Mouse (Mus musculus) embryonic facial prominence, embryonic 14.5 days (tissue): ENCODE measurements around the gene Pax7. TPM values are rescaled to one million over a fixed set of nuclear protein-coding genes. Genes with fewer than 3 reads are reported as not detected.

Experiments
- ATAC-seq: fragments of 200-750 bp; cut with Nextera tagmentation; 2 replicates; pipeline ENCODE4 v1.8.0; 2017; ENCODE audit warnings: low read depth, moderate number of reproducible peaks, moderate TSS enrichment
- DNase-seq: peaks from one replicate; pipeline ENCODE4 v3.0.0-alpha.2; 2015; ENCODE audit warnings: low spot score
- H3K27ac ChIP-seq: fragments of 300-500 bp; sonication (generic); replicated peaks from 2 replicates; pipeline ENCODE4 v1.5.1; 2014; ENCODE audit warnings: low read depth, mild to moderate bottlenecking, low read length, moderate library complexity
- H3K27me3 ChIP-seq: fragments of 300-500 bp; sonication (generic); replicated peaks from 2 replicates; pipeline ENCODE4 v1.6.1; 2014; ENCODE audit warnings: low read length; ENCODE audit not compliant: control insufficient read depth, insufficient read depth
- H3K36me3 ChIP-seq: fragments of 300-500 bp; sonication (generic); 2 replicates; pipeline ENCODE4 v1.6.1; 2014; ENCODE audit warnings: low read length, mixed read lengths; ENCODE audit not compliant: control insufficient read depth, insufficient read depth
- H3K4me1 ChIP-seq: fragments of 300-500 bp; sonication (generic); 2 replicates; pipeline ENCODE4 v1.6.1; 2014; ENCODE audit warnings: antibody characterized with exemption, low read length; ENCODE audit not compliant: control insufficient read depth, insufficient read depth
- H3K4me2 ChIP-seq: fragments of 300-500 bp; sonication (generic); 2 replicates; pipeline ENCODE4 v1.6.1; 2014; ENCODE audit warnings: low read depth, mild to moderate bottlenecking, low read length, moderate library complexity, mixed read lengths
- H3K4me3 ChIP-seq: fragments of 300-500 bp; sonication (generic); 2 replicates; pipeline ENCODE4 v1.5.1; 2014; ENCODE audit warnings: low read depth, mild to moderate bottlenecking, low read length
- H3K9ac ChIP-seq: fragments of 300-500 bp; sonication (generic); 2 replicates; pipeline ENCODE4 v1.6.1; 2014; ENCODE audit warnings: low read depth, mild to moderate bottlenecking, low read length, moderate library complexity, mixed read lengths
- H3K9me3 ChIP-seq: fragments of 300-500 bp; sonication (generic); 2 replicates; pipeline ENCODE4 v1.6.1; 2016; ENCODE audit warnings: low read length; ENCODE audit not compliant: control insufficient read depth
- whole genome bisulfite sequencing: fragments of 180-500 bp; shearing (Covaris S2); extraction: QIAGEN DNeasy Blood & Tissue Kit; methylation state at CpG from one replicate; pipeline ENCODE4 v1.1.7; 2014; 5-methylcytosine and 5-hydroxymethylcytosine counted together
- polyA plus RNA-seq: library from polyadenylated mRNA; unstranded; fragments of >200 nt; fragmentation: Nextera tagmentation; extraction: Ambion mirVana; gene quantifications from 2 replicates; pipeline ENCODE4 v1.2.1, GENCODE M21; 2014

Gene Pax7
- polyA plus RNA-seq, 1 experiment from 2014 or later, result 2.6 TPM

DNA sequence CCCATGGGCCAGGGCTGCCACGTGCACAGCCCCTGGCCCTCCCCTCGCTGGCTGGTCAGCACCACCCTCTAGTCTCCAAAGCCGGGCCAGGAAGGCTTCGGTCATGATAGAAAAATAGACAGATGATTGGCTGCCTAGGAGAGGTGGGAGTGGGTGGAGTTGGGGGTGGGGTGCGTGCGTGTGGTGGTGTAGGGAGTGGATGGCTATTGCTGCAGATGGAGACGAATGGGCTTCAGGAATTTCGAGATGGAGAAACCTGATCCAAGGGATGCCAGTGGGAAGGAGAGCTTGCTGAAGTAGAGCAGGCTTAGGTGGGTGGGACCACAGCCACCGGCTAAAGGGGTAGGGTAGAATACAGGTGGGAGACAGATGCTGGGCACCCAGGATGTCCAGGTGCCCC is 37.2 kb downstream of the Pax7 start:
- no peak for ATAC-seq
- H3K4me2 ChIP-seq, result no peak overlapping the region
- H3K4me3 ChIP-seq, result no peak overlapping the region
- WGBS, result 9% methylated on average over 8 of the region's 9 CpGs
- no peak overlapping the region for H3K27ac ChIP-seq
- no peaks in the 10 kb centered on the region for H3K4me1 ChIP-seq
- H3K36me3 ChIP-seq, result no peaks in the 10 kb centered on the region
- H3K9me3 ChIP-seq, result no peaks in the 10 kb centered on the region
- DNase-seq, result no peak
- H3K27me3 ChIP-seq, result 0 out of 2 replicates have a peak, but pooled peaks cover 3% of the 10 kb centered on the region
- H3K9ac ChIP-seq, result no peak overlapping the region

DNA sequence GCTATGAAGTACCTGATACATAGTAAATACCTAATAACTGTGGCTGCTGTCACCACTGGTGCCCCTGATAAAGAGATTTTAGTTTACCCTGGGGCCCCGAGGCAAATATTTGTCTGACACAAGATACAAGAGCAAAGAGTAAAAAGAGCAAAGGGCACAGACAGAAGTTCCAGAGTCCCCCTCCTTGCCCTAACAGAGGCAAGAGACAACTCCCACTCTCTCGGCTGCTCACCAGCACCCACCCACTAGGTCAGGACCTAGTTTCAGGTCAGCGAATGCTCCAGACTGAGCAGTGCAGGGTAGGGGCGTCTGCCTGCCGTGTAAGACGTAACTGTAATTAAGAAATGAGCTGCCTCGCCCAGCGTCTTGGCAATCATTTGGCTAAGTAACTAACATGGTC is 42.2 kb downstream of the Pax7 start:
- DNase-seq, result no peak
- Histone ChIP-seq H3K4me1 (no peaks in the 10 kb centered on the region), H3K36me3 (no peaks in the 10 kb centered on the region), H3K27ac (no peak overlapping the region; the same call in 1 of the 2 replicates), H3K27me3 (no peaks in the 10 kb centered on the region), H3K9me3 (0 out of 2 replicates have a peak, but pooled peaks cover 4% of the 10 kb centered on the region), H3K4me3 (no peak overlapping the region), H3K4me2 (no peak overlapping the region), H3K9ac (no peak overlapping the region)
- ATAC-seq, result no peak
- WGBS, result 30% methylated on average over 8 of the region's 8 CpGs

DNA sequence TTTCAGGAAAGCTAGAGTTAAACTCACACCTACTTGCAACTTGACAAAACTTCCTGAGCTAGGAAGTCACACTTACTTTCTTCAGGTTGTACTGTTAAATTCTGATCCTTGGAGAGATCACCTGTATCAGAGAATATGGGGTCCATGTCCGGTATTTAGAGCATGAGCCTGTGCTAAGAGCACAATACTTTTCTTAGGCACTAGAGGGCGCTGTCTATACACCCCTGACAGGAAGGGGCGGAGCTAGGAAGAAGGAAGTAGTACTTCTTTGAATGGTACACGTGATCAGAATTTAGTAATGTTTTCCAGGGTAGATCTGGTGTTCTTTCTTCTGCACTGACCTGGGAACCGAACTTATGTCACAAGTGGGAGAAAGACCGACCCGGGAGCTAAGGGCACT is 43.6 kb downstream of the Pax7 start:
- ATAC-seq (no peak), DNase-seq (no peak)
- Histone ChIP-seq H3K9me3 (0 out of 2 replicates have a peak, but pooled peaks cover 4% of the 10 kb centered on the region), H3K36me3 (no peaks in the 10 kb centered on the region), H3K27me3 (no peaks in the 10 kb centered on the region), H3K9ac (no peak overlapping the region), H3K4me2 (no peak overlapping the region), H3K4me3 (no peak overlapping the region), H3K27ac (no peak overlapping the region), H3K4me1 (no peaks in the 10 kb centered on the region)
- WGBS, result 83% methylated on average over 7 of the region's 7 CpGs

GRCm38 (mm10) chr4:139782926-139783467 is 50.3 kb downstream of the Pax7 start:
- no peaks in the 10 kb centered on the region for H3K36me3 ChIP-seq
- H3K4me3 ChIP-seq, result no peak overlapping the region
- no peaks in the 10 kb centered on the region for H3K27me3 ChIP-seq
- no peak; the same call in 1 of the 2 replicates for ATAC-seq
- 55% methylated on average over 9 of the region's 9 CpGs for WGBS
- no peaks in the 10 kb centered on the region for H3K4me1 ChIP-seq
- H3K9ac ChIP-seq, result no peak overlapping the region
- H3K27ac ChIP-seq, result no peak overlapping the region
- no peak overlapping the region for H3K4me2 ChIP-seq
- no peaks in the 10 kb centered on the region for H3K9me3 ChIP-seq
- DNase-seq, result no peak

GRCm38 (mm10) chr4:139771125-139771631 is 62.1 kb downstream of the Pax7 start:
- H3K4me1 ChIP-seq, result peaks cover 5% of the 10 kb centered on the region; the same call in 1 of the 2 replicates
- no peak overlapping the region for H3K9ac ChIP-seq
- peak; percentile 81 for ATAC-seq
- H3K36me3 ChIP-seq, result no peaks in the 10 kb centered on the region
- H3K27me3 ChIP-seq, result peaks cover 25% of the 10 kb centered on the region; the same call in 1 of the 2 replicates
- WGBS, result 9% methylated on average over 9 of the region's 9 CpGs
- no peak overlapping the region for H3K4me3 ChIP-seq
- H3K27ac ChIP-seq, result no peak overlapping the region
- DNase-seq, result peak; percentile 74
- no peaks in the 10 kb centered on the region for H3K9me3 ChIP-seq
- H3K4me2 ChIP-seq, result no peak overlapping the region

- DNase-seq (no peak), ATAC-seq (no peak)
- Histone ChIP-seq H3K9ac (no peak overlapping the region), H3K4me2 (no peak overlapping the region), H3K27me3 (peaks cover 34% of the 10 kb centered on the region), H3K4me1 (peaks cover 5% of the 10 kb centered on the region; the same call in 1 of the 2 replicates), H3K9me3 (no peaks in the 10 kb centered on the region), H3K36me3 (no peaks in the 10 kb centered on the region), H3K27ac (no peak overlapping the region), H3K4me3 (no peak overlapping the region)
- 22% methylated on average over 5 of the region's 5 CpGs for WGBS
These were observed 65.5 kb downstream of the Pax7 start for GRCm38 (mm10) chr4:139767823-139768222.

GRCm38 (mm10) chr4:139767115-139767718 is 66.1 kb downstream of the Pax7 start:
- H3K36me3 ChIP-seq, result no peaks in the 10 kb centered on the region
- no peak overlapping the region for H3K4me3 ChIP-seq
- no peak overlapping the region for H3K27ac ChIP-seq
- peaks cover 40% of the 10 kb centered on the region for H3K27me3 ChIP-seq
- peaks cover 5% of the 10 kb centered on the region; the same call in 1 of the 2 replicates for H3K4me1 ChIP-seq
- DNase-seq (no peak), ATAC-seq (no peak)
- no peak overlapping the region for H3K9ac ChIP-seq
- H3K9me3 ChIP-seq, result no peaks in the 10 kb centered on the region
- 6% methylated on average over 18 of the region's 18 CpGs for WGBS
- no peak overlapping the region for H3K4me2 ChIP-seq

GRCm38 (mm10) chr4:139761911-139762310 is 71.4 kb downstream of the Pax7 start:
- Histone ChIP-seq H3K36me3 (no peaks in the 10 kb centered on the region), H3K4me3 (no peak overlapping the region), H3K4me2 (no peak overlapping the region), H3K9ac (no peak overlapping the region), H3K9me3 (no peaks in the 10 kb centered on the region), H3K27ac (no peak overlapping the region), H3K4me1 (no peaks in the 10 kb centered on the region), H3K27me3 (peaks cover 36% of the 10 kb centered on the region)
- no peak for DNase-seq
- 15% methylated on average over 13 of the region's 13 CpGs for WGBS
- ATAC-seq, result no peak

DNA sequence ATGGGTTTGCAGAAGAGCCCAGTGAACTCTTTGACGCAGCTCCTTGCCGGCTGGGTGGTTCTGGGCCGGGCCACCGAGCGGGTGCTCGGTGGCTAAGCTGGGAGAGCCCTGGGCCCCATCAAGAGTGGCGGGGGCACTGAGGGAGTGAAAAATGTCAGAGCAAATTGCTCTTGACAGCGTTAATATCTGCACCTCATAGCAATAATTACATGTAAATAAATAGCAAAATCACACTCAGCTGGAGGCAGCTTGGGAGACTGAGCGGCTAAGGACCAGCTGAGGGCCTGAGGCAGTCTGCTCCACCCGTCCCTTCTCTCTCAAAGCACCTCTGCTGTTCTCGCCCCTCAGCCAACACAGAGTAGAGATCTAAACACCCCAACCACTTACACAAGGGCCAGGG is 72.6 kb downstream of the Pax7 start:
- H3K4me1 ChIP-seq, result no peaks in the 10 kb centered on the region
- H3K4me3 ChIP-seq, result no peak overlapping the region
- peaks cover 28% of the 10 kb centered on the region for H3K27me3 ChIP-seq
- no peak overlapping the region for H3K27ac ChIP-seq
- no peak for ATAC-seq
- no peak for DNase-seq
- H3K9ac ChIP-seq, result no peak overlapping the region
- H3K36me3 ChIP-seq, result no peaks in the 10 kb centered on the region
- H3K9me3 ChIP-seq, result no peaks in the 10 kb centered on the region
- no peak overlapping the region for H3K4me2 ChIP-seq
- WGBS, result 47% methylated on average over 11 of the region's 11 CpGs
